Mouse (Mus musculus) lung, postnatal 0 days (tissue): ENCODE measurements around the gene Syt8.

ENCODE experiments used
- CTCF ChIP-seq: IDR thresholded peaks from 2 replicates; pipeline ENCODE4 v1.5.1; 2016; ENCODE audit warnings: antibody characterized with exemption, mild to moderate bottlenecking
- EP300 ChIP-seq: IDR thresholded peaks from 2 replicates; pipeline ENCODE4 v1.6.1; 2016; ENCODE audit warnings: antibody characterized with exemption, mild to moderate bottlenecking, control low read depth

DNA sequence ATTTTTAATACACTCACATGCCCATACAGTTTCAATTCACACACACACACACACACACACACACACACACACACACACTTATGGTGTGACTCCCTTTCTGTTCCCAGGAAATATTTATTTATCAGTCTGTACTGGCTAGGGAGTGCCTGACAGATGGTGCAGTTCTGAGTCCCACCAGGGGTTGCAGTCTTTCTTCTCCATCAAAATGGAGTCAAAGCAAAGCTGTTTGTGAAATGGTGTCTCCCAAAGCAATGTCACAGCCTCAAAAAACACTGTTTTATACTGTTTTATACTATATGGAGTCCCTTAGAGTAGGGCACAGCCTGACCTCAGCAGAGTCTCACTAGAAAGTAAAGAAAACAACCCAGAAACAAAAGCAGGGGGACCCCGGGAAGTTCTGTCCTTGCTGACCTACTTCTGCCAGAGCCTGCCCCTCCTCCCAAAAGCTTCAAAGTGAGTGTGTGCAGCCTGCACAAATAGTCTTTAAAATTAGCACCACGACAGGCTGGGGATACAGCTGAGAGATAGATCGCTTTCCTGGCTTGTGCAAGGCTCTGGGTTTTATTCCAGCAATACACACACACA lies 22.7 kb downstream of the Syt8 start:
- TF ChIP-seq CTCF (peak; percentile 59), EP300 (peak; percentile 11; the same call in 1 of the 2 replicates)
